ENCODE assay signal across 7 mouse cellular contexts in genomic region chrX:36902321-36903114, GRCm38 (mm10). TPM values are rescaled to one million over a fixed set of nuclear protein-coding genes. Genes with fewer than 3 reads are reported as not detected.
DNase-seq lines count a peak whose midpoint lies in the region; ATAC-seq and TF ChIP-seq lines count a peak whose summit lies in the region.

Nkrf (minus strand) TSS chrX:36902899.

- no peak for DNase-seq in ES-E14 (ENCODE audit: low read depth, low spot score)
- DNase-seq in adrenal gland, postnatal 14 days = peak; percentile 52
- DNase-seq in embryonic facial prominence, embryonic 14.5 days (ENCODE audit: low spot score) = peak; percentile 16
- DNase-seq in heart, postnatal 36 days = peak; percentile 13 to 18
- peak; percentile 23 to 39 for DNase-seq in layer of hippocampus, postnatal 25 days (ENCODE audit: extremely low spot score in 1 of 2, low spot score in 1 of 2)
- peak; percentile 19 to 20 for DNase-seq in spleen, adult 18-20 months

- peak within 1 kb of the TSS; percentile 88 to 93 for H3K4me3 ChIP-seq in ES-E14 (ENCODE audit: insufficient read depth in 1 of 2, low read depth in 1 of 2, low read length in 2 of 2, poor library complexity in 1 of 2, severe bottlenecking in 1 of 2)
- H3K4me3 ChIP-seq in embryonic facial prominence, embryonic 14.5 days (ENCODE audit: low read depth, low read length) = peak within 1 kb of the TSS; percentile 51

- no peaks in the 10 kb centered on the region for H3K9me3 ChIP-seq in ES-E14 (ENCODE audit: control insufficient read depth, insufficient read depth, low read depth, low read length)
- no peaks in the 10 kb centered on the region for H3K9me3 ChIP-seq in embryonic facial prominence, embryonic 14.5 days (ENCODE audit: control insufficient read depth, low read length)

- in situ Hi-C loops in ES-E14 (cut with MboI; ENCODE audit: low sequenced_read_pairs in 2 of 2, unreplicated experiment in 2 of 2) = no loop called here

- peak within 1 kb of the TSS; percentile 96 for H3K9ac ChIP-seq in ES-E14 (ENCODE audit: insufficient read depth, low read depth, low read length, poor library complexity, severe bottlenecking)
- H3K9ac ChIP-seq in embryonic facial prominence, embryonic 14.5 days (ENCODE audit: low read depth, low read length) = peak within 1 kb of the TSS; percentile 73

- peak; percentile 75 for ATAC-seq in embryonic facial prominence, embryonic 14.5 days (ENCODE audit: low read depth)
- ATAC-seq in megakaryocyte progenitor cell, adult 5-6 weeks (replicated peaks; ENCODE audit: poor library complexity) = peak; percentile 33; the same call in 1 of the 2 replicates

- intact Hi-C loops in heart, postnatal 36 days (cut with DNase I) = loop anchor here (2.0 to 5.0 kb wide), 2 partner anchors 70 to 160 kb away; partner anchors contain the start of gene Slc25a43

- 22% methylated on average over 23 of the region's 47 CpGs for WGBS in embryonic facial prominence, embryonic 14.5 days

- H3K4me1 ChIP-seq in ES-E14 (ENCODE audit: control insufficient read depth in 2 of 2, insufficient read depth in 2 of 2, low read length in 2 of 2, poor library complexity in 1 of 2) = no peaks in the 10 kb centered on the region
- H3K4me1 ChIP-seq in embryonic facial prominence, embryonic 14.5 days (ENCODE audit: control insufficient read depth, insufficient read depth, low read length) = no peaks in the 10 kb centered on the region

- H3K27me3 ChIP-seq in embryonic facial prominence, embryonic 14.5 days (replicated peaks; ENCODE audit: control insufficient read depth, insufficient read depth, low read length) = no peaks in the 10 kb centered on the region

- H3K27ac ChIP-seq in ES-E14 (ENCODE audit: insufficient read depth, low read depth, low read length, poor library complexity, severe bottlenecking) = peak within 1 kb of the TSS; percentile 80; the same call in 1 of the 2 replicates
- peak within 1 kb of the TSS; percentile 70 for H3K27ac ChIP-seq in embryonic facial prominence, embryonic 14.5 days (replicated peaks; ENCODE audit: low read depth, low read length)

- H3K36me3 ChIP-seq in ES-E14 (ENCODE audit: control insufficient read depth, insufficient read depth, low read length, poor library complexity, severe bottlenecking) = no peaks in the 10 kb centered on the region
- no peaks in the 10 kb centered on the region for H3K36me3 ChIP-seq in embryonic facial prominence, embryonic 14.5 days (ENCODE audit: control insufficient read depth, insufficient read depth, low read length)

- H3K4me2 ChIP-seq in embryonic facial prominence, embryonic 14.5 days (ENCODE audit: low read depth, low read length) = peak within 1 kb of the TSS; percentile 67

TF ChIP-seq in ES-E14, 5 proteins besides CTCF, POLR2A, EP300 and RAD21:
- no peak for TF ChIP-seq ZC3H11A (IDR thresholded peaks at IDR 0.05; ENCODE audit: borderline replicate concordance, low read depth, low read length)
- no peak for TF ChIP-seq HCFC1 (IDR thresholded peaks at IDR 0.05; ENCODE audit: borderline replicate concordance, insufficient read depth, low read length)

RNA-seq across cellular contexts. Expression of gene Nkrf, which starts in this region (rescaled TPM):
- total RNA-seq in ES-E14 (2012; rRNA removed) = 9.3 and 12.5 TPM in 2 replicates
- 10.2 and 10.7 TPM in 2 replicates for total RNA-seq in adrenal gland, postnatal 14 days (2021)
- 2.6 and 2.7 TPM in 2 replicates for polyA plus RNA-seq in embryonic facial prominence, embryonic 14.5 days (2014; fragmentation: Nextera tagmentation; extraction: Ambion mirVana)
- 1 to 10 TPM; 3.1 to 4.1 TPM for total RNA-seq in heart, postnatal 36 days (2021)
- total RNA-seq in layer of hippocampus, postnatal 25 days (2021) = 10 to 100 TPM; 31.8 to 32.4 TPM
- total RNA-seq in megakaryocyte progenitor cell, adult 5-6 weeks (2015) = 27.8 and 31.2 TPM in 2 replicates
- total RNA-seq in megakaryocyte progenitor cell, adult 5-6 weeks (2017) = 9.8 and 14.1 TPM in 2 replicates
